Mouse (Mus musculus): ENCODE measurements around the gene Mapkap1.

DNA sequence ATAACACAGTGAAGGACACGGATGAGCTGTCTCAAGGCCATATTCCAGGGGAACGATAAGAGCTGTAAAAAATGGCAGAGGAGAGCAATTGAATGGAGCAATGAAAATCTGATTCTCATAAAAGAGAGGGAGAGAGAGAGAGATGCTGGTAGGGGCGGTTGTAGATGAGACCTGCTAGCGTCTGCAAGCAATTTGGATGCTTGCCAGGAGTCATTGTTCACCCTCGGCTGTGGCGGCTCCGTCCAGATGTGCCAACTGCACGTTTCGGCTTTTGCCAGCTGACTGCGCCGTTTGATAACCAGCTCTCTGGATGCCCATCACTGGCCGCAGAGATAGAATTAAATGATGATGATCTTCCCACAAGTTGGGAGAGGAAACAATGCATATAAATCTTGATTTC lies 128.4 kb downstream of the Mapkap1 start:
- TF ChIP-seq TAL1 (IDR thresholded peaks at IDR 0.05; ENCODE audit: low read length) (no peak), GATA1 (IDR thresholded peaks at IDR 0.05; ENCODE audit: low read length) (no peak)
